Mouse (Mus musculus): ENCODE measurements around the gene Eef1a2. TPM values are rescaled to one million over a fixed set of nuclear protein-coding genes. Genes with fewer than 3 reads are reported as not detected.

Eef1a2 gene
- total RNA-seq, 2 experiments from 2014 or later: not detected

- no peak for ATAC-seq (replicated peaks; ENCODE audit: poor library complexity, severe bottlenecking)
Observed at GRCm38 (mm10) chr2:181159091-181159514, 2.3 kb upstream of the Eef1a2 start.

- ATAC-seq (replicated peaks; ENCODE audit: poor library complexity, severe bottlenecking): no peak
Observed at GRCm38 (mm10) chr2:181158471-181158870, 1.7 kb upstream of the Eef1a2 start.

GRCm38 (mm10) chr2:181157716-181158302 lies 995 bp upstream of the Eef1a2 start:
- no peak for ATAC-seq (replicated peaks; ENCODE audit: poor library complexity, severe bottlenecking)

- ATAC-seq (replicated peaks; ENCODE audit: poor library complexity, severe bottlenecking): no peak
Observed at GRCm38 (mm10) chr2:181157180-181157579, 366 bp upstream of the Eef1a2 start.

- ATAC-seq (replicated peaks; ENCODE audit: poor library complexity, severe bottlenecking): no peak
Observed at GRCm38 (mm10) chr2:181155801-181156200, 1.0 kb downstream of the Eef1a2 start.

- ATAC-seq (replicated peaks; ENCODE audit: poor library complexity, severe bottlenecking): no peak; the same call in 1 of the 2 replicates
Observed at GRCm38 (mm10) chr2:181154831-181155415, 1.9 kb downstream of the Eef1a2 start.

- ATAC-seq (replicated peaks; ENCODE audit: poor library complexity, severe bottlenecking): no peak
Observed at GRCm38 (mm10) chr2:181154361-181154760, 2.5 kb downstream of the Eef1a2 start.

- ATAC-seq (replicated peaks; ENCODE audit: poor library complexity, severe bottlenecking): peak; percentile 48; the same call in 1 of the 2 replicates
Observed at GRCm38 (mm10) chr2:181153837-181154236, 3.0 kb downstream of the Eef1a2 start.

GRCm38 (mm10) chr2:181153131-181153530 lies 3.7 kb downstream of the Eef1a2 start:
- no peak for ATAC-seq (replicated peaks; ENCODE audit: poor library complexity, severe bottlenecking)

- no peak for ATAC-seq (replicated peaks; ENCODE audit: poor library complexity, severe bottlenecking)
Observed at GRCm38 (mm10) chr2:181152701-181153100, 4.1 kb downstream of the Eef1a2 start.

- ATAC-seq (replicated peaks; ENCODE audit: poor library complexity, severe bottlenecking): no peak
Observed at GRCm38 (mm10) chr2:181150281-181150680, 6.5 kb downstream of the Eef1a2 start.

- no peak for ATAC-seq (replicated peaks; ENCODE audit: poor library complexity, severe bottlenecking)
Observed at GRCm38 (mm10) chr2:181148318-181148955, 8.4 kb downstream of the Eef1a2 start.

GRCm38 (mm10) chr2:181147546-181148317 lies 9.1 kb downstream of the Eef1a2 start:
- ATAC-seq (replicated peaks; ENCODE audit: poor library complexity, severe bottlenecking): peak; percentile 49

- no peak for ATAC-seq (replicated peaks; ENCODE audit: poor library complexity, severe bottlenecking)
Observed at GRCm38 (mm10) chr2:181146976-181147545, 9.8 kb downstream of the Eef1a2 start.

- no peak for ATAC-seq (replicated peaks; ENCODE audit: poor library complexity, severe bottlenecking)
Observed at GRCm38 (mm10) chr2:181144675-181145074, 12.1 kb downstream of the Eef1a2 start.

- ATAC-seq (replicated peaks; ENCODE audit: poor library complexity, severe bottlenecking): no peak
Observed at GRCm38 (mm10) chr2:181143509-181144276, 13.1 kb downstream of the Eef1a2 start.

- no peak for ATAC-seq (replicated peaks; ENCODE audit: poor library complexity, severe bottlenecking)
Observed at GRCm38 (mm10) chr2:181142703-181143135, 14.1 kb downstream of the Eef1a2 start.

GRCm38 (mm10) chr2:181139641-181140193 lies 17.1 kb downstream of the Eef1a2 start:
- no peak for ATAC-seq (replicated peaks; ENCODE audit: poor library complexity, severe bottlenecking)

- no peak; the same call in 1 of the 2 replicates for ATAC-seq (replicated peaks; ENCODE audit: poor library complexity, severe bottlenecking)
Observed at GRCm38 (mm10) chr2:181136934-181137333, 19.9 kb downstream of the Eef1a2 start.
